Mouse (Mus musculus) intestine, embryonic 16.5 days (tissue): Measurements from ENCODE around the gene Ints1. TPM values are rescaled to one million over a fixed set of nuclear protein-coding genes. Genes with fewer than 3 reads are reported as not detected.

Experiments
- ATAC-seq: fragments of 200-750 bp; cut with Nextera tagmentation; 2 replicates; pipeline ENCODE4 v1.8.0; 2017; ENCODE audit warnings: moderate TSS enrichment, moderate library complexity
- H3K27ac ChIP-seq: fragments of 300-500 bp; sonication (generic); 2 replicates; pipeline ENCODE4 v1.5.1; 2014; ENCODE audit warnings: mild to moderate bottlenecking, low read length
- H3K27me3 ChIP-seq: fragments of 300-500 bp; sonication (generic); replicated peaks from 2 replicates; pipeline ENCODE4 v1.6.1; 2014; ENCODE audit warnings: low read length, control low read depth, mixed read lengths; ENCODE audit not compliant: control insufficient read depth, insufficient read depth
- H3K36me3 ChIP-seq: fragments of 300-500 bp; sonication (generic); 2 replicates; pipeline ENCODE4 v1.6.1; 2014; ENCODE audit warnings: low read length, control low read depth; ENCODE audit not compliant: control insufficient read depth, insufficient read depth
- H3K4me1 ChIP-seq: fragments of 300-500 bp; sonication (generic); 2 replicates; pipeline ENCODE4 v1.6.1; 2014; ENCODE audit warnings: low read length, control low read depth, mixed read lengths; ENCODE audit not compliant: control insufficient read depth, insufficient read depth
- H3K4me2 ChIP-seq: fragments of 300-500 bp; sonication (generic); 2 replicates; pipeline ENCODE4 v1.6.1; 2014; ENCODE audit warnings: low read depth, low read length, control low read depth
- H3K4me3 ChIP-seq: fragments of 300-500 bp; sonication (generic); 2 replicates; pipeline ENCODE4 v1.5.1; 2014; ENCODE audit warnings: mild to moderate bottlenecking, low read length
- H3K9ac ChIP-seq: fragments of 300-500 bp; sonication (generic); 2 replicates; pipeline ENCODE4 v1.6.1; 2014; ENCODE audit warnings: low read depth, low read length
- H3K9me3 ChIP-seq: fragments of 300-500 bp; sonication (generic); 2 replicates; pipeline ENCODE4 v1.6.1; 2016; ENCODE audit warnings: low read length, control low read depth; ENCODE audit not compliant: control insufficient read depth
- WGBS: fragments of 180-500 bp; shearing (Covaris S2); extraction: QIAGEN DNeasy Blood & Tissue Kit; methylation state at CpG from one replicate; pipeline ENCODE4 v1.1.7; 2014; 5-methylcytosine and 5-hydroxymethylcytosine counted together
- polyA plus RNA-seq: library from polyadenylated mRNA; unstranded; fragments of >200 nt; fragmentation: Nextera tagmentation; extraction: Ambion mirVana; gene quantifications from 2 replicates; pipeline ENCODE4 v1.2.1, GENCODE M21; 2015

The Ints1 gene
- polyA plus RNA-seq = 18.8 and 18.9 TPM in 2 replicates

DNA sequence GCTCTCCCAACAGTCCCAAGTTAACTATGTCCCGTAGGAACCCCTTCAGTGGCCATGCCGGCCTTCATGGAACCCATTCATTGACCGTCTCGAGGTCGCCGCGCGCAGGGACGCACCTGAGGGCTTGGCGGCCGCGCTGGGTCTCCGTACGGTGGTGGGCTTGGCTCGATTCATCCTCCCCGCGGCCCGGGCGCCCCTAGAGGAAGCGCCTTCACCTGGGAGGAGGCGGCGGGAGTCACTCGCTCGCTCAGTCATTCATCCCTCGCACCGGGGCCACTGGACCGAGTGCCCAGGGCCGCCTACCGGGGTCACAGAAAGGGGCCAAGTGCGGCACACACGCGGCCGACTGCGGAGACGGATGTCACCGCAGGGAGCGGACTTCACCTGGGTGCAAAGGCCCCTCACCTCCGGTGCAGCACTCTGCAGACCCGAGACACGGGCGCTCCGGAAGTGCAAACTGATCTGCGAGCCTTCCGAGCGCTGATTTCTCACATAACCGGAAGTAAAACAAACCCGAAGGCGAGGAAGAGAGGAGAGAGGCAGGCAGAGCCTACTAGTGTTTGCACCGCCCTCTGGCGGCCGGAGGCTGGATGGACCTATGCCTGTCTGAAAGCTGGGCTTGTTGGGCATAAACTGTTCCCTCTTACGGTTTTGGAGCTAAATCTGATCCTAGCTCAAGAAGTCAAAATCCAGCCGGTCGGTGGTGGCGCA lies at the start of gene Ints1:
Gene Ints1 (minus strand): TSS at position 459 of the 711 bp plus-strand sequence.
- Histone ChIP-seq H3K36me3 (peaks cover 17% of the 10 kb centered on the region), H3K27ac (no peak within 1 kb of the TSS; the same call in 1 of the 2 replicates), H3K9me3 (no peaks in the 10 kb centered on the region), H3K9ac (peak within 1 kb of the TSS; percentile 92), H3K4me1 (peaks cover 10% of the 10 kb centered on the region), H3K4me3 (peak within 1 kb of the TSS; percentile 98), H3K27me3 (no peaks in the 10 kb centered on the region), H3K4me2 (peak within 1 kb of the TSS; percentile 69)
- peak; percentile 94 for ATAC-seq
- 1% methylated on average over 55 of the region's 55 CpGs for WGBS

DNA sequence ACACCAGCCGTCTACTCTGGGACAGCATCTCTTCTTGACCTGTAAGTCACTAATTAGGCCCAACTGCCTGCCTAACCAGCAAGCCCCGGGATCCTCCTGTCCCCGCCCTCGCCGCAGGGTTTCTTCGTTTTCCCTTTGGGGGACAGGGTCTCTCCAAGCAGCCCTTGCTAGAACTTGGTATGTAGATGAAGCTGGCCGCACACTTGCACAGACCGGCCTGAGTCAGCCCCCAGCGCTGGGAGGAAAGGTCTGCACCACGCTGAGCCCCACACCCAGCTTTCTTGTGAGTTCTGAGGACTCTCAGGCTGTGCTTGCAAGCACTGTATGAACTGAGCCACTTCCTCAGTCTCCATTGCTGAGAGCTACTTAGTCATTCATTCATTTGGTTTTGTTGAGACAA lies 49.1 kb upstream of the Ints1 start:
- no peak overlapping the region for H3K27ac ChIP-seq
- WGBS = 95% methylated on average over 10 of the region's 10 CpGs
- no peak overlapping the region; the same call in 1 of the 2 replicates for H3K4me2 ChIP-seq
- peaks cover 23% of the 10 kb centered on the region for H3K4me1 ChIP-seq
- peaks cover 4% of the 10 kb centered on the region; the same call in 1 of the 2 replicates for H3K36me3 ChIP-seq
- H3K9me3 ChIP-seq = no peaks in the 10 kb centered on the region
- no peak overlapping the region for H3K4me3 ChIP-seq
- no peak for ATAC-seq
- H3K27me3 ChIP-seq = no peaks in the 10 kb centered on the region
- H3K9ac ChIP-seq = no peak overlapping the region

DNA sequence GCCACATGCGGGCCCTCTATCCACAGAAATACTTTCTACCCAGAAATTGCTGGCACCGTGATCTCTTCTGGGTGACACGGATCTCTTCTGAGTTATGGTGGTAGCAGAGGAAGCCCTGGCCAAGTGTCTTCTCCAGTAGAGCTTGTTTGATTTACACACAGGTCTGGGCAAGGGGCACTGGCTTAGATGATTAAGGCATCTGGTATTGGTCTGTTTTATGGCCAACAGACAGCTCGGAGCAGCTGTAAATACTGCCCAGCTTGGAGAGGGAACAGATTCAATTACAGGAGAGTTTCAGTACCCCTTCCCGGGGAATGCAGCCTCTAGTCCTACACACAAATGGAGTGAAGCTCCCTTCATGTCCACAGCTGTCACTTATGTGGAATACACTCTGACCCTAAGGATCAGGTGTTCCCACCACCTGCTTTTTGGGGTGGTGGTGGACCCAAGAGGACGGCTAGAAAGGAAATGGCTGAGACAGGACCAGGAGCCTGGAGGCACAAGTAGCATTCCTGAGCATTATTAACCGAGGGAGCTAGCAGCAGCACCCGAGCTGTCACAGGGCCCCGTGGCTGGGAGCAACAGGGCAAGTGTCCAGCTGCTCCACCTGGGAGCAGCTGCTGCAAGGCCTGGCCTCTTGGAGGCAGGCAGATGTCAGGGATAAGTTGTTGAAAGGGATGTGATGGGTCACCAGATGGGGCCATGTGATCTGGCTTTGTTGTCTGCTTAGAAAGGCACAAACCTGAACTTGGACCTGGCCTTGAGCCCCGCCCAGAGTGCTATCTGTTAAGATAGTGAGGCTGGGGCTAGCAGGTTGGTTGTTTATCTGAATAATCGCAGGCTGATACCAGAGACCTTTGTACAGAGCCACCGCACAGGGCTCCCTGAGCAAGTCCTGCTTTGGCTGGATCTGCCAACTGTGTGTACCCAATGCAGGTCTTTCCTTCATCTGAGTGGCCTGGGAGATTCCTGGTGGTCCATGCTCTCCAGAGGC lies 46.3 kb upstream of the Ints1 start:
- peaks cover 23% of the 10 kb centered on the region for H3K4me1 ChIP-seq
- H3K9ac ChIP-seq = peak overlapping the region; percentile 68
- ATAC-seq = peak; percentile 79
- H3K4me2 ChIP-seq = peak overlapping the region; percentile 41
- no peaks in the 10 kb centered on the region for H3K9me3 ChIP-seq
- peak overlapping the region; percentile 95 for H3K27ac ChIP-seq
- no peaks in the 10 kb centered on the region for H3K27me3 ChIP-seq
- WGBS = 37% methylated on average over 12 of the region's 12 CpGs
- peak overlapping the region; percentile 39 for H3K4me3 ChIP-seq
- peaks cover 4% of the 10 kb centered on the region; the same call in 1 of the 2 replicates for H3K36me3 ChIP-seq

DNA sequence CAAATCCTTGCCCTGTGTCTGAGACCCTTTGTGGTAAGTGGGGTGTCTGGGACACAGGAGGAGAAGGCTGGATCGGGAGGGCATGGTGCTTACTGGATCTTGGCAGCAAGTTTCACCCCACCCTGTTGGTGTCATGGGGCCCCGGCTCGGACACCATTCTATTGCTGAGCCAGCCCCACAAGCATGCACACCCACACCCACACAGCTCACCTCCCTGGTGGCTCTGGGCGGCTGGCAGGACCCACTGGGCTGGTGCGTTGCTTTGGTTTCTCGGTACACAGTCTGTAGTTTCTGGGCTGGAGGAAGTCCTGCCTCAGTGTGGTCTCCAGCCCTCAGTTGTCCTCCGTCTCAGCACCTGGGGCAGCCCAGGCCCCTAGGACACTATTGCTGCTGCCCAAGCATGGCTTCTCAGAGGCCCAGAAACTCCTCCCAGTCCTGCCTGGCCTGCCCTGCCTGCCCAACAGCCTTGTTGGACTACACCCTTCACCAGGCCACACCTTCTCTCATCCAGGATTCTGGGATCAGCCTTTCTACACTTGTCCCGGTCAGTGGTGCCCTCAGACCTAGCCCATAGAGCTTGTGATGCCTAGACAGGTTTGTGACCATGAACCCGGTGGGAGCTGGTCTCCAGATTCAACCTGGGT lies 44.2 kb upstream of the Ints1 start, which contains the start of gene Tmem184a:
Gene Tmem184a (minus strand): TSS at position 380 of the 644 bp plus-strand sequence.
- Histone ChIP-seq H3K27me3 (no peaks in the 10 kb centered on the region), H3K36me3 (peaks cover 4% of the 10 kb centered on the region; the same call in 1 of the 2 replicates), H3K4me2 (peak within 1 kb of the TSS; percentile 47), H3K4me3 (peak within 1 kb of the TSS; percentile 42), H3K4me1 (peaks cover 20% of the 10 kb centered on the region), H3K27ac (peak within 1 kb of the TSS; percentile 94), H3K9ac (peak within 1 kb of the TSS; percentile 69), H3K9me3 (no peaks in the 10 kb centered on the region)
- peak; percentile 52 for ATAC-seq
- 73% methylated on average over 9 of the region's 9 CpGs for WGBS

DNA sequence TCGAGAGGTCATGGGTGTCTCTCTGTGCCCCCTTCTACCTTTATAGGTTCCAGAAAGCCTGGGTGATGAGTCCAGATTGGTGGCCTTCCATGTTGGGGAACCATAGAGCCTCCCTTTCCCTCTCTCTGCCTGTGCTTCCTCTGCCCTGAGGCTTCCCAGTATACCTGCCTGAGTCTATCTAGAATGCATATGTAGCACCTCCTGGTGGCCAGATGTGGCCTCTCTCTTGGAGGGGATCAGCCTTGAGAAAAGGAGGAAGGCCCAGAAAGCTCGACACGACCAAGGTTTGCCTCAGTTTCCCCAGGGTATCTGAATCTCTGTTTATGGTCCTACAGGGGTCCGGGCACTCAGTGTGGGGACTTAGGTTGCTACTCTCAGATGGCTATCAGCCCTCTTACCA lies 43.3 kb upstream of the Ints1 start:
- Histone ChIP-seq H3K4me2 (peak overlapping the region; percentile 47), H3K9ac (peak overlapping the region; percentile 69), H3K27me3 (no peaks in the 10 kb centered on the region), H3K36me3 (peaks cover 4% of the 10 kb centered on the region; the same call in 1 of the 2 replicates), H3K4me3 (peak overlapping the region; percentile 42), H3K27ac (peak overlapping the region; percentile 94), H3K4me1 (peaks cover 20% of the 10 kb centered on the region), H3K9me3 (no peaks in the 10 kb centered on the region)
- WGBS = 47% methylated on average over 4 of the region's 4 CpGs
- peak; percentile 27; the same call in 1 of the 2 replicates for ATAC-seq

DNA sequence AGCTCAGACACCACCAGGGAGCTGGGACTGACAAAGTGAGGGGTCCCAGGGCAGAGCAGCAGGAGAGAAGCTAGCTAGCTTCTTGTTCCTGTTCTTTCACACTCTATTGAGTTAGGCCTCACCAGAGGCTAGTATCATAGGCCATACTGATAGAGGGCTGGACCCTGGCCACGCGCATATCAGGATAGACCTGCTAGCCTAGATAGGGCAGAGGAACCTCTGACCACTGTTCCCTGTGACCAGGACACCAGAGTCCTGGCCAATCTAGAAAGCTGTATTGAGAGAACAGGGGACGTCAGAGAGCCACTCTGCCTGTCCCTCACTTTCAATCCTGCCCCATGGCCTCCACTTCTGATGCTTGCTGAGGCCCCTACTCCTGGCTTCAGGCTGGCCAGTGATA lies 42.6 kb upstream of the Ints1 start:
- 86% methylated on average over 3 of the region's 3 CpGs for WGBS

DNA sequence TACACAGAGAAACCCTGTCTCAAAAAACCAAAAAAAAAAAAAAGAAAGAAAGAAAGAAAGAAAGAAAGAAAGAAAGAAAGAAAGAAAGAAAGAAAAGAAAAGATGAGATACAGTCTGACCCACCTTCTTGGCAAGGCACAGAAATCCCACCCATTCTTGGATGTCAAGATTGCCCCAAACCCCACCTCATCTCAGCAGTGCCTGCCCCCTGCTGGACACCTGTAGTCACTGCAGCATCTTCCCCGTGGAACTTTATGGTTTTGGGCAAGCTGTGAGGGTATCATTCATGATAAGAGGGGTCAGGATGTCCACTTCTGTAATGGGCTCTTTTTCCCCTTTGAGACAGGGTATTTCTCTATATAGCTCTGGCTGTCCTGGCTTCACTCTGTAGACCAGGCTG lies 41.8 kb upstream of the Ints1 start:
- Histone ChIP-seq H3K27me3 (no peaks in the 10 kb centered on the region), H3K9me3 (no peaks in the 10 kb centered on the region), H3K4me3 (no peak overlapping the region), H3K27ac (no peak overlapping the region), H3K4me2 (no peak overlapping the region), H3K9ac (no peak overlapping the region), H3K4me1 (peaks cover 30% of the 10 kb centered on the region), H3K36me3 (no peaks in the 10 kb centered on the region)
- WGBS = 0% methylated on average over 1 of the region's 1 CpGs
- ATAC-seq = no peak

More for the DNA sequence above, 42.6 kb upstream of the Ints1 start:
- Histone ChIP-seq H3K36me3 (peaks cover 3% of the 10 kb centered on the region; the same call in 1 of the 2 replicates), H3K4me1 (peaks cover 23% of the 10 kb centered on the region), H3K27me3 (no peaks in the 10 kb centered on the region), H3K4me3 (peak overlapping the region; percentile 42), H3K9ac (peak overlapping the region; percentile 69), H3K27ac (peak overlapping the region; percentile 94), H3K4me2 (peak overlapping the region; percentile 47), H3K9me3 (no peaks in the 10 kb centered on the region)
- ATAC-seq = no peak

DNA sequence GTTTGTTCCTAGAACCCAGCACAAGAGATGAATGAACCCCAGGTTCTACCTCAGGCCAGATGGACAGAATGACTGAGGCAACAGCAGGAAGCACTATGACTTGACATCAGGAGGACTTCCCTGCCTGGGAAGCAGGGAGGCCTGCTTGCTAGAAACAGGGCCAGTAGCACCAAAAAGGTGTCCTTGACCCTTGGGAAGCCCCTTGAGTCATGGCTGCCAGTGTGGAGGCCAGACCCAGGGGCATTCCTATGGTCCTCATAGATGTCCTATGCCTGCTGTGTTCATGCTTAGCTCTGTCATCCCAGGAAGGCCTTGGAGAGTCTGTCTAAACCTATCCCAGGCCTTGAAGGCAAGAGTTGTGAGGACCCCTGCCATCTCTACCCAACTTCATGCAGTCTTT lies 41.0 kb upstream of the Ints1 start:
- Histone ChIP-seq H3K27me3 (no peaks in the 10 kb centered on the region), H3K4me2 (no peak overlapping the region)
- no peak for ATAC-seq

More for the DNA sequence above, 41.0 kb upstream of the Ints1 start:
- no peaks in the 10 kb centered on the region for H3K36me3 ChIP-seq
- H3K4me1 ChIP-seq = peaks cover 29% of the 10 kb centered on the region
- H3K9me3 ChIP-seq = no peaks in the 10 kb centered on the region
- no peak overlapping the region for H3K27ac ChIP-seq
- no peak overlapping the region for H3K4me3 ChIP-seq
- H3K9ac ChIP-seq = no peak overlapping the region
